Comparison of ENCODE assay signal across 8 mouse cellular contexts in the genomic region with DNA sequence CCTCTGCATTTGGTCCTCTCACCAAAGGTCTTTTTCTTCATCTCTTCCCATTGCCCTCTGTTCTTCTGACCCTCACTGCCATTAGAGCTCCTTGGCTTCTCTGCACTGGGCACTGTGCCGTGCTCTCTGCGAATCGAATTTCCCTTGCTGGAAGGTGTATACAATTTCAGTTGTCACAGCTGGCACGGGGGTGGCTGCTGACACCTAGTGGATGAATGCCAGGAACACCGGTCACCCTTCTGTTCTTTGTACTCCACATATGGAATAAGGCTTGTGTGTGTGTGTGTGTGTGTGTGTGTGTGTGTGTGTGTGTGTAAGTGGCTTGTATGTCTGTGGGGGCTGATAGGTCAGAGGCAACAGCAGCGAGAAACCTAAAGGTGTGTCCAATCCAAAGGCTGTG. TPM values are rescaled to one million over a fixed set of nuclear protein-coding genes. Genes with fewer than 3 reads are reported as not detected.
DNase-seq lines count a peak whose midpoint lies in the region; ATAC-seq and TF ChIP-seq lines count a peak whose summit lies in the region.

No protein-coding gene starts in this region.

- TF ChIP-seq CTCF in brain, embryonic 14.5 days (IDR thresholded peaks at IDR 0.05; ENCODE audit: borderline replicate concordance, extremely low read depth, insufficient read depth, insufficient read length), result peak; percentile 57; the same call in 1 of the 2 replicates
- TF ChIP-seq CTCF in heart, postnatal 0 days (IDR thresholded peaks at IDR 0.05; ENCODE audit: low read depth), result peak; percentile 68

- H3K27me3 ChIP-seq in midbrain, embryonic 14.5 days (ENCODE audit: control insufficient read depth, insufficient read depth, low read length), result no peaks in the 10 kb centered on the region
- H3K27me3 ChIP-seq in midbrain, embryonic 10.5 days (ENCODE audit: low read depth, poor library complexity, severe bottlenecking), result no peaks in the 10 kb centered on the region
- no peaks in the 10 kb centered on the region for H3K27me3 ChIP-seq in heart, postnatal 0 days (ENCODE audit: control insufficient read depth, insufficient read depth, low read length)
- H3K27me3 ChIP-seq in liver, embryonic 13.5 days, result no peaks in the 10 kb centered on the region
- H3K27me3 ChIP-seq in stomach, embryonic 16.5 days (ENCODE audit: control insufficient read depth, insufficient read depth, low read length), result no peaks in the 10 kb centered on the region

- peak; percentile 77 for DNase-seq in midbrain, embryonic 14.5 days
- no peak for DNase-seq in midbrain, embryonic 10.5 days (ENCODE audit: low spot score)
- DNase-seq in brain, embryonic 14.5 days (ENCODE audit: low read depth), result peak; percentile 72
- peak; percentile 88 for DNase-seq in heart, postnatal 0 days (ENCODE audit: low spot score)
- no peak for DNase-seq in liver, embryonic 13.5 days
- DNase-seq in frontal cortex, postnatal 25 days (ENCODE audit: low spot score in 2 of 2), result no peak
- DNase-seq in yolk sac, embryonic 10.5 days (ENCODE audit: low spot score), result no peak

- no peaks in the 10 kb centered on the region for H3K9me3 ChIP-seq in midbrain, embryonic 14.5 days (ENCODE audit: control insufficient read depth, low read length)
- H3K9me3 ChIP-seq in midbrain, embryonic 10.5 days (replicated peaks), result peaks cover 4% of the 10 kb centered on the region; the same call in 1 of the 2 replicates
- H3K9me3 ChIP-seq in heart, postnatal 0 days (replicated peaks; ENCODE audit: control insufficient read depth, low read length), result no peaks in the 10 kb centered on the region
- H3K9me3 ChIP-seq in liver, embryonic 13.5 days (replicated peaks), result no peaks in the 10 kb centered on the region
- no peaks in the 10 kb centered on the region for H3K9me3 ChIP-seq in stomach, embryonic 16.5 days (replicated peaks; ENCODE audit: control insufficient read depth, low read length)

- H3K4me2 ChIP-seq in midbrain, embryonic 14.5 days (ENCODE audit: low read length), result no peak overlapping the region
- no peak overlapping the region for H3K4me2 ChIP-seq in heart, postnatal 0 days (ENCODE audit: low read depth, low read length)
- no peak overlapping the region for H3K4me2 ChIP-seq in liver, embryonic 13.5 days
- H3K4me2 ChIP-seq in stomach, embryonic 16.5 days (ENCODE audit: low read depth, low read length), result no peak overlapping the region

- no peak overlapping the region for H3K4me3 ChIP-seq in midbrain, embryonic 14.5 days (replicated peaks; ENCODE audit: low read depth, low read length)
- H3K4me3 ChIP-seq in midbrain, embryonic 10.5 days, result no peak overlapping the region
- H3K4me3 ChIP-seq in heart, postnatal 0 days (ENCODE audit: low read depth, low read length), result no peak overlapping the region
- H3K4me3 ChIP-seq in liver, embryonic 13.5 days (replicated peaks), result no peak overlapping the region
- H3K4me3 ChIP-seq in stomach, embryonic 16.5 days (replicated peaks; ENCODE audit: low read length), result no peak overlapping the region

- WGBS in midbrain, embryonic 14.5 days, result 76% methylated on average over 6 of the region's 6 CpGs
- WGBS in midbrain, embryonic 10.5 days, result 79% methylated on average over 6 of the region's 6 CpGs
- whole genome bisulfite sequencing in heart, postnatal 0 days, result 17% methylated on average over 6 of the region's 6 CpGs
- 61% methylated on average over 6 of the region's 6 CpGs for WGBS in liver, embryonic 13.5 days (ENCODE audit: insufficient replicate concordance)
- WGBS in stomach, embryonic 16.5 days, result 40% methylated on average over 6 of the region's 6 CpGs

- no peak for TF ChIP-seq POLR2A in brain, embryonic 14.5 days (IDR thresholded peaks at IDR 0.05; ENCODE audit: borderline replicate concordance, extremely low read depth, insufficient read depth, insufficient read length, poor library complexity, severe bottlenecking)

- H3K36me3 ChIP-seq in midbrain, embryonic 14.5 days (ENCODE audit: control insufficient read depth, insufficient read depth, low read length), result no peaks in the 10 kb centered on the region
- H3K36me3 ChIP-seq in midbrain, embryonic 10.5 days, result no peaks in the 10 kb centered on the region
- no peaks in the 10 kb centered on the region for H3K36me3 ChIP-seq in heart, postnatal 0 days (replicated peaks; ENCODE audit: control insufficient read depth, insufficient read depth, low read length)
- no peaks in the 10 kb centered on the region for H3K36me3 ChIP-seq in liver, embryonic 13.5 days
- no peaks in the 10 kb centered on the region for H3K36me3 ChIP-seq in stomach, embryonic 16.5 days (ENCODE audit: control insufficient read depth, insufficient read depth, low read length)

- no peak for TF ChIP-seq EP300 in heart, postnatal 0 days (IDR thresholded peaks at IDR 0.05; ENCODE audit: low read depth)

- H3K4me1 ChIP-seq in midbrain, embryonic 14.5 days (ENCODE audit: control insufficient read depth, insufficient read depth, low read length), result no peaks in the 10 kb centered on the region
- no peaks in the 10 kb centered on the region for H3K4me1 ChIP-seq in midbrain, embryonic 10.5 days
- H3K4me1 ChIP-seq in heart, postnatal 0 days (ENCODE audit: control insufficient read depth, insufficient read depth), result no peaks in the 10 kb centered on the region
- H3K4me1 ChIP-seq in liver, embryonic 13.5 days (replicated peaks), result peaks cover 15% of the 10 kb centered on the region
- peaks cover 5% of the 10 kb centered on the region; the same call in 1 of the 2 replicates for H3K4me1 ChIP-seq in stomach, embryonic 16.5 days (ENCODE audit: control insufficient read depth, insufficient read depth, low read length)

- H3K9ac ChIP-seq in midbrain, embryonic 14.5 days (replicated peaks; ENCODE audit: low read length), result no peak overlapping the region
- no peak overlapping the region for H3K9ac ChIP-seq in heart, postnatal 0 days (replicated peaks; ENCODE audit: low read depth, low read length)
- H3K9ac ChIP-seq in liver, embryonic 13.5 days, result no peak overlapping the region
- H3K9ac ChIP-seq in stomach, embryonic 16.5 days (ENCODE audit: low read length), result no peak overlapping the region

- ATAC-seq in midbrain, embryonic 14.5 days (ENCODE audit: low FRiP score, low TSS enrichment), result no peak
- peak; percentile 83 for ATAC-seq in heart, postnatal 0 days (ENCODE audit: insufficient read depth, low read depth)
- peak; percentile 12; the same call in 1 of the 2 replicates for ATAC-seq in liver, embryonic 13.5 days (ENCODE audit: low read depth)
- ATAC-seq in stomach, embryonic 16.5 days (ENCODE audit: insufficient read depth, low FRiP score), result peak; percentile 68

- no peak overlapping the region for H3K27ac ChIP-seq in midbrain, embryonic 14.5 days (replicated peaks; ENCODE audit: low read depth, low read length)
- no peak overlapping the region for H3K27ac ChIP-seq in midbrain, embryonic 10.5 days (replicated peaks)
- H3K27ac ChIP-seq in heart, postnatal 0 days (ENCODE audit: low read depth), result peak overlapping the region; percentile 51; the same call in 1 of the 2 replicates
- H3K27ac ChIP-seq in liver, embryonic 13.5 days, result no peak overlapping the region
- no peak overlapping the region for H3K27ac ChIP-seq in stomach, embryonic 16.5 days (ENCODE audit: low read length)

RNA-seq across cellular contexts. Expression of a gene that starts 20.9 kb away (rescaled TPM):
- 11.3 and 15.7 TPM in 2 replicates for polyA plus RNA-seq in midbrain, embryonic 14.5 days (2014; fragmentation: Nextera tagmentation; extraction: Ambion mirVana)
- polyA plus RNA-seq in midbrain, embryonic 10.5 days (2016; fragmentation: Nextera tagmentation; extraction: Ambion mirVana), result 18.5 and 20.3 TPM in 2 replicates
- 8.7 and 9.9 TPM in 2 replicates for polyA plus RNA-seq in brain, embryonic 14.5 days (2012; rRNA removed)
- total RNA-seq in heart, postnatal 0 days (2014; rRNA removed; ENCODE audit: low replicate concordance), result 8.0 and 22.3 TPM in 2 replicates
- polyA plus RNA-seq in heart, postnatal 0 days (2015; fragmentation: Nextera tagmentation; extraction: Ambion mirVana), result 8.2 and 9.3 TPM in 2 replicates
- polyA plus RNA-seq in liver, embryonic 13.5 days (2015; fragmentation: Nextera tagmentation; extraction: Ambion mirVana), result 10.1 and 11.7 TPM in 2 replicates
- 20.0 and 20.8 TPM in 2 replicates for polyA plus RNA-seq in stomach, embryonic 16.5 days (2015; fragmentation: Nextera tagmentation; extraction: Ambion mirVana)

RNA-seq across cellular contexts. Expression of a gene that starts 58.8 kb away (rescaled TPM):
- 25.3 and 30.1 TPM in 2 replicates for polyA plus RNA-seq in midbrain, embryonic 14.5 days (2014; fragmentation: Nextera tagmentation; extraction: Ambion mirVana)
- 29.7 and 33.9 TPM in 2 replicates for polyA plus RNA-seq in midbrain, embryonic 10.5 days (2016; fragmentation: Nextera tagmentation; extraction: Ambion mirVana)
- polyA plus RNA-seq in brain, embryonic 14.5 days (2012; rRNA removed), result 35.9 and 42.3 TPM in 2 replicates
- total RNA-seq in heart, postnatal 0 days (2014; rRNA removed; ENCODE audit: low replicate concordance), result 54.2 and 62.6 TPM in 2 replicates
- polyA plus RNA-seq in heart, postnatal 0 days (2015; fragmentation: Nextera tagmentation; extraction: Ambion mirVana), result 43.5 and 45.4 TPM in 2 replicates
- polyA plus RNA-seq in liver, embryonic 13.5 days (2015; fragmentation: Nextera tagmentation; extraction: Ambion mirVana), result 9.0 and 10.5 TPM in 2 replicates
- polyA plus RNA-seq in stomach, embryonic 16.5 days (2015; fragmentation: Nextera tagmentation; extraction: Ambion mirVana), result 26.5 and 26.7 TPM in 2 replicates

Comparison
In these comparisons a context has a peak if more than half of its experiments do, and no peak if none do; other contexts are left out.
1. DNase-seq: peak in midbrain, embryonic 14.5 days (single experiment), brain, embryonic 14.5 days (single experiment) and heart, postnatal 0 days (single experiment); none in midbrain, embryonic 10.5 days (single experiment), liver, embryonic 13.5 days (single experiment), frontal cortex, postnatal 25 days (0 of 2) and yolk sac, embryonic 10.5 days (single experiment).